Mouse (Mus musculus): ENCODE measurements around the gene Wnt2. TPM values are rescaled to one million over a fixed set of nuclear protein-coding genes. Genes with fewer than 3 reads are reported as not detected.

The Wnt2 gene
- total RNA-seq, 2 experiments from 2014 or later: 6.2 to 6.5 TPM

DNA sequence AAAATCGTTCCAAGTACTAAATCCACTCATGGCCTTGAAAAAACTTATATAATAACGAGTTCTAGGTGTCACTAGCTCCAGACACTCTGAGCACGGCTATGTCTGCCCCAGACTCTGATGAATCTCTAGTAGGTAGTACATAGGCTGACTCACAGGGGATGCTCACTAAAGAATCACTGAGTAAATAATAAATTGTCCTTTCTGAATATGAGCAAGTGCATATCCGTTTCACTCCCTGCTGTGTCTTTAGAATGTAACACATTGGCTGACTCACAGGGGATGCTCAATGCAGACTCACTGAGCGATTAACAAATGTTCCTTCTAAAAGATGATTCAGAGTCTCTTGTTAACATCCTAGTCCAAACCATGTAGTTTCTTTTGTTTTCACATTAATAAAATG lies 52.1 kb downstream of the Wnt2 start:
- no peak for DNase-seq

- no peak for DNase-seq
These were observed 53.2 kb downstream of the Wnt2 start for GRCm38 (mm10) chr6:17977165-17977564.

GRCm38 (mm10) chr6:17974416-17974815 lies 56.0 kb downstream of the Wnt2 start:
- DNase-seq: no peak

- DNase-seq: no peak
These were observed 59.0 kb downstream of the Wnt2 start for GRCm38 (mm10) chr6:17971393-17971792.

- DNase-seq: no peak
These were observed 60.6 kb downstream of the Wnt2 start for GRCm38 (mm10) chr6:17969815-17970214.

DNA sequence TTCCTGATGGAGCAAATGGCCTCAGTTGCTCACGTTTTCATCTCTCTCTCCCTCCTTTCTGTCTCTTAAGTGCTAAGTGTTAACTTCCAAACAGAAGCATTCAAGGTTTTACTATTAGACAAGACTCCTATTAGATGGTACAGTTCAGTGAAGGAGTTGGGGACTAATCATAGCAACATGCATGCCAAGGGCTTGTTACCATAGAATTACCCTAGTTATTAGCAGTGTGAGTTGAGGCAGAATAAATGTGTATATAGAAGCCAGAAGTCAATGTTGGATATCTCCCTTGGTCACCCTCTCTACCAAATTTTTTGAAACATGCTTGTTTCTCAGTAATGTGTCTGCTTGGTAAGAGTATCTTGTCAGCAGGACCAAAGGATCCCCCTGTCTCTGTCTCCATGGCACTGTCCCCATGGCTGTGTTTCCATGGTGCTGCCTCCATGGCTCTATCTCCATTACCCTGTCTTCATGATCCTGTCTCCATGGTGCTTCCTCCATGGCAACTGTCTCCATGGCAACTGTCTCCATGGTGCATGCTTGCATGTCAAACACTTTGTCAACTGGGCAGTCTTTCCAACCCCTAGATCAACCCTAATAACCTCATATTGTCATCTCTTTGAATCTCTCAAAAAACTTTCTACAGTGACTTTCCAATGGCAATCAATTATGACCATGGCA lies 61.8 kb downstream of the Wnt2 start:
- DNase-seq: no peak

DNA sequence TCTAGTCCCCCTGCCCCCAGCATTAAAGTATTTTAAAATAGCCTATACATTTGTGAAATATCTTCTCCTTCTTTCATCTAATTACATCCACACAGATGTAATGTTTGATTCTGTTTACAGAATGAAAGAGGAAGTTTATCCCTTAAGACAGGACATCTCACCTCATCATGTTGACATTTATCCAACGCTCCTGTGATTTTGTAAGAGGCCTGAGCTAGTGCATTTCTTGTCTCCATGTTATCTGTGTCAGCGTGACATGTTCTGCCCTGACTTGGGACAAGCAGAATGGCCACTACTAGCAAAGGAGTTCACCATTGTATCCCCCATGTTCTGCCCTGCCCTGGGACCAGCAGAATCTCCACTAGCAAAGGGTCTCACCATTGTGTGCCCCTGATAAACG lies 66.9 kb downstream of the Wnt2 start:
- no peak for DNase-seq

DNA sequence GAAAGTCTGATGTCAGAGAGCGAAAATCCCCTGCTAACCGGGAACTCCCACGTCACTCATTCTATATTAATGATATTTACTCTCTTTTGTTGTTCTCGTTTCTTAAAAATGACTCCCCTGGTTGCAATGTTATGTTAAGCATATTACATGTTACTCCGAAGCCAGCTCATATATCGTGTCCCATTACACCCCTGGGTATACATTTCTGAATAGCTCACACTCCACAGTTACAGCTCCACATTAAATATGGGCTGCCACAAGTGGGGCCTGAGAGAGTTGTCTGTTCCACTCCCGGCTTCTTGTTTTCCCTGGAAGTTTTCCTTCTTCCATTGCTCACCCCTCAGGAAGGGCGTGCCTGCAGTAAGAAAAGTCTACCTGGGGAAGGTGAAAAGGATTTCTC lies 78.6 kb downstream of the Wnt2 start:
- DNase-seq: no peak

DNA sequence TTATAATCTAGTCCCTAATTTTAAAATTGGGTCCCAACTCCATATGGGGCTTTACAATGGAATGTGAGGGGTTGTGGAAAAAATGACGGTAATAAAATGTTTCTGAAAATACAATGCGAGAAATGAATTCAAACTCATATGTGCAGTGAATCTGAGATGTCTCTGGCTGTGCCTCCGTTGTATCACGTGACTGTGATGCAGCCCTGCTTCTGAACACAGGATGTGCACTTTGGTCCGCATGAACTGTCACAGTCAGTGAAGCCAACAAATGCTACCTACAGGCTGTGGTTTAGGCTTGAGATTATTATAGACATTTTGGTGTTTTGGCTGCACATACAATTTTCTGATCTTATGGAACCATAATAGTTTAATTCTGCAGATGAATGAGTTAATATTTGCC lies 81.3 kb downstream of the Wnt2 start:
- no peak for DNase-seq

DNA sequence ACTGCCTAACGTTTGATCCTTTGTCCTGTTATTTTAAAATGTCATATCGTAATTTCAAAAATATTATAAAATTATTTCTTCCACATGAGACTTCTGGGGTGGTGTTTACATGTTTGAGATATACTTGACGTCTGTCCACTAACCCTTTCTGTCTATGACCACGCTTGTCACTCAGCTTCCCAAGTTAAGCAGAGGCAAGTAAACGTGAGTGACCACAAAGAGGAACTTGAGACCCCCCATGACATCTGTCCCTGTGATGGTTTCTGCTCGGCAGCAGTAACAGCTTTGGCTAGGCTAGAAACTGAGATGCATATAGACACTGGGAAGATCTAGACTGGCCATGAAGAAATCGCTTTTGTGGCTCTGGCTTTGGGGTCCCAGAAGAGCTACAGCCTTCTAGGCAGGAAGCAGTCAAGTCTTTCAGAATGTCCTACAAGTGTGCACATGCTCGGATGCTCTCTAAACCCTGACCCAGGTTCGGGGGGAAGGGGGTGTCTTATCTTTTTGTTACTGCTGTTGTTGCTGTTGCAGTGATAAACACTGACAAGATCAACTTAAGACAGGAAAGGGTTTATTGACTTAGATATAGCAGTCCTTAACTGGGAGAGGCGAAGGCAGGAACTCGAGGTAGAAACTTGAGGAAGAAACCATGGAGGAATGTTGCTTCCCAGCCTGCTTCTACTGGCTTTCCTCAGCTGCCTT lies 83.1 kb downstream of the Wnt2 start:
- DNase-seq: no peak

GRCm38 (mm10) chr6:17946456-17946855 lies 83.9 kb downstream of the Wnt2 start:
- DNase-seq: no peak

GRCm38 (mm10) chr6:17943877-17944617 lies 86.3 kb downstream of the Wnt2 start:
- no peak for DNase-seq

GRCm38 (mm10) chr6:17942344-17942743 lies 88.0 kb downstream of the Wnt2 start:
- DNase-seq: no peak

- no peak for DNase-seq
These were observed 88.5 kb downstream of the Wnt2 start for GRCm38 (mm10) chr6:17941916-17942315.

Other genes with a start within 250 kb of the Wnt2 start
- gene Asz1, start 78.5 kb upstream of the Wnt2 start, total RNA-seq (2021): not detected
- gene Cftr, start 140.1 kb upstream of the Wnt2 start, total RNA-seq (2021): under 1 TPM; 0.10 to 0.13 TPM